Comparison of ENCODE assay signal across 18 mouse cellular contexts in genomic region chr11:35959270-35959669, GRCm38 (mm10).
"Had no signal": no experiment of that assay in that cellular context is flagged by ENCODE, and none has a peak within 500 bp of the region (broad histone marks: within the 10 kb centered on the region; RNA-seq: fewer than 3 reads in every experiment).

No protein-coding gene starts in this region.

- DNase-seq: kidney, postnatal 10 days; layer of hippocampus, adult 9-11 months; liver, postnatal 0 days; lung, embryonic 14.5 days; right cerebral cortex, postnatal 25 days; thymus, adult 18-20 months; thymus, postnatal 36 days had no signal

- H3K4me2 ChIP-seq: intestine, embryonic 15.5 days; limb, embryonic 13.5 days; liver, embryonic 11.5 days; lung, embryonic 14.5 days; midbrain, embryonic 15.5 days; neural tube, embryonic 13.5 days had no signal

- H3K9ac ChIP-seq: intestine, embryonic 15.5 days; limb, embryonic 13.5 days; liver, embryonic 14.5 days; liver, postnatal 0 days; lung, embryonic 14.5 days; midbrain, embryonic 15.5 days; neural tube, embryonic 13.5 days had no signal

- H3K4me3 ChIP-seq: intestine, embryonic 15.5 days; layer of hippocampus, adult 2 months; limb, embryonic 10.5 days; limb, embryonic 13.5 days; midbrain, embryonic 15.5 days; myocyte; neural tube, embryonic 13.5 days had no signal

- H3K4me1 ChIP-seq: limb, embryonic 10.5 days had no signal

- ATAC-seq: intestine, embryonic 15.5 days; liver, postnatal 0 days; lung, postnatal 0 days; midbrain, embryonic 15.5 days had no signal

- H3K27ac ChIP-seq: intestine, embryonic 15.5 days; layer of hippocampus, adult 2 months; limb, embryonic 10.5 days; limb, embryonic 13.5 days; liver, embryonic 14.5 days; macrophage; midbrain, embryonic 15.5 days; neural tube, embryonic 13.5 days had no signal

- H3K36me3 ChIP-seq: intestine, embryonic 15.5 days; limb, embryonic 10.5 days; limb, embryonic 13.5 days; midbrain, embryonic 15.5 days; neural tube, embryonic 13.5 days had no signal

- H3K9me3 ChIP-seq: intestine, embryonic 15.5 days; limb, embryonic 10.5 days; limb, embryonic 13.5 days; midbrain, embryonic 15.5 days; neural tube, embryonic 13.5 days had no signal

- H3K27me3 ChIP-seq: intestine, embryonic 15.5 days; limb, embryonic 13.5 days; midbrain, embryonic 15.5 days; neural tube, embryonic 13.5 days had no signal
